Mouse (Mus musculus) kidney, adult 2 months (tissue): ENCODE results near the gene Ino80. TPM values are rescaled to one million over a fixed set of nuclear protein-coding genes. Genes with fewer than 3 reads are reported as not detected.

ENCODE experiments used
- DNase-seq: peaks from one replicate; pipeline ENCODE4 v3.0.0; 2021
- H3K27ac ChIP-seq: fragments of 200-500 bp; 2 replicates; pipeline ENCODE4 v1.5.1; 2012; ENCODE audit warnings: low read depth, low read length, control low read depth, inconsistent platforms; ENCODE audit not compliant: insufficient read depth
- H3K27me3 ChIP-seq: fragments of 200-500 bp; replicated peaks from 2 replicates; pipeline ENCODE4 v1.6.1; 2012; ENCODE audit warnings: mild to moderate bottlenecking, moderate library complexity, low read length, inconsistent platforms; ENCODE audit not compliant: control insufficient read depth, insufficient read depth
- H3K36me3 ChIP-seq: fragments of 200-500 bp; 2 replicates; pipeline ENCODE4 v1.6.1; 2012; ENCODE audit warnings: mild to moderate bottlenecking, moderate library complexity, low read length, inconsistent platforms; ENCODE audit not compliant: control insufficient read depth, insufficient read depth
- H3K4me1 ChIP-seq: fragments of 200-500 bp; 2 replicates; pipeline ENCODE4 v1.6.1; 2011; ENCODE audit warnings: low read length; ENCODE audit not compliant: control insufficient read depth, insufficient read depth
- H3K4me3 ChIP-seq: fragments of 200-500 bp; 2 replicates; pipeline ENCODE4 v1.5.1; 2011; ENCODE audit warnings: mild to moderate bottlenecking, low read depth, low read length, control low read depth; ENCODE audit not compliant: insufficient read depth
- CTCF ChIP-seq: fragments of 200-500 bp; conservative IDR thresholded peaks from 2 replicates; pipeline ENCODE4 v1.5.1; 2011; ENCODE audit warnings: low read depth, mild to moderate bottlenecking, control low read depth, low read length, moderate library complexity, mixed read lengths; ENCODE audit not compliant: insufficient read depth, insufficient read length
- POLR2A ChIP-seq: fragments of 200-500 bp; IDR thresholded peaks from one replicate; pipeline ENCODE4 v1.6.1; 2011; ENCODE audit warnings: low read depth, low read length, control low read depth
- WGBS: fragments of 180-500 bp; shearing (Covaris S2); methylation state at CpG from one replicate; pipeline ENCODE4 v1.1.7; 2018; 5-methylcytosine and 5-hydroxymethylcytosine counted together
- polyA plus RNA-seq: library from polyadenylated mRNA; depleted of rRNA; stranded (reverse); fragments of >200 nt; gene quantifications from 2 replicates; pipeline ENCODE4 v1.2.3, GENCODE M21; 2012

Gene Ino80
- polyA plus RNA-seq, 1 experiment = 6.5 TPM

DNA sequence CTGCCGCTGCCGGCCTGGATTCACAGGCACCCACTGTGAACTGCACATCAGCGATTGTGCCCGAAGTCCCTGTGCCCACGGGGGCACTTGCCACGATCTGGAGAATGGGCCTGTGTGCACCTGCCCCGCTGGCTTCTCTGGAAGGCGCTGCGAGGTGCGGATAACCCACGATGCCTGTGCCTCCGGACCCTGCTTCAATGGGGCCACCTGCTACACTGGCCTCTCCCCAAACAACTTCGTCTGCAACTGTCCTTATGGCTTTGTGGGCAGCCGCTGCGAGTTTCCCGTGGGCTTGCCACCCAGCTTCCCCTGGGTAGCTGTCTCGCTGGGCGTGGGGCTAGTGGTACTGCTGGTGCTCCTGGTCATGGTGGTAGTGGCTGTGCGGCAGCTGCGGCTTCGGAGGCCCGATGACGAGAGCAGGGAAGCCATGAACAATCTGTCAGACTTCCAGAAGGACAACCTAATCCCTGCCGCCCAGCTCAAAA is 145.3 kb downstream of the Ino80 start:
- H3K4me3 ChIP-seq = no peak overlapping the region
- no peaks in the 10 kb centered on the region for H3K27me3 ChIP-seq
- WGBS = 78% methylated on average over 24 of the region's 24 CpGs
- TF ChIP-seq POLR2A (no peak), CTCF (no peak)
- H3K4me1 ChIP-seq = no peaks in the 10 kb centered on the region
- no peak overlapping the region for H3K27ac ChIP-seq
- 0 out of 2 replicates have a peak, but pooled peaks cover 2% of the 10 kb centered on the region for H3K36me3 ChIP-seq
- no peak for DNase-seq

DNA sequence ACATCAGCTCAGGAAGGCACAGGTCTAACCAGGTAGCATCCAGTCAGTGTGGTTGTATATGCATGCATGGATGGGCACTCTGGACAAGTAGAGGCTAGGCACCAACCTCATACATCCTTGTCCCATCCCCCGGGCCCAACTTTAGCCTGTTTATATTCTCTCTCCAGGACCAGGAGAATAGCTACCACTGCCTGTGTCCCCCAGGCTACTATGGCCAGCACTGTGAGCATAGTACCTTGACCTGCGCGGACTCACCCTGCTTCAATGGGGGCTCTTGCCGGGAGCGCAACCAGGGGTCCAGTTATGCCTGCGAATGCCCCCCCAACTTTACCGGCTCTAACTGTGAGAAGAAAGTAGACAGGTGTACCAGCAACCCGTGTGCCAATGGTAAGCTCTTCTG is 146.7 kb downstream of the Ino80 start:
- Histone ChIP-seq H3K27me3 (no peaks in the 10 kb centered on the region), H3K27ac (no peak overlapping the region), H3K4me1 (no peaks in the 10 kb centered on the region), H3K4me3 (no peak overlapping the region), H3K36me3 (0 out of 2 replicates have a peak, but pooled peaks cover 2% of the 10 kb centered on the region)
- TF ChIP-seq POLR2A (no peak), CTCF (no peak)
- WGBS = 89% methylated on average over 8 of the region's 8 CpGs
- DNase-seq = no peak

- Histone ChIP-seq H3K27ac (no peak overlapping the region), H3K4me1 (no peaks in the 10 kb centered on the region), H3K4me3 (no peak overlapping the region), H3K27me3 (no peaks in the 10 kb centered on the region), H3K36me3 (no peaks in the 10 kb centered on the region)
- TF ChIP-seq POLR2A = no peak
- TF ChIP-seq CTCF = no peak
- no peak for DNase-seq
- WGBS = 60% methylated on average over 3 of the region's 3 CpGs
These were observed 148.2 kb downstream of the Ino80 start for GRCm38 (mm10) chr2:119329123-119329817.

- H3K4me3 ChIP-seq = peak overlapping the region; percentile 38; the same call in 1 of the 2 replicates
- H3K27ac ChIP-seq = no peak overlapping the region
- no peak for TF ChIP-seq POLR2A
- TF ChIP-seq CTCF = no peak
- H3K36me3 ChIP-seq = no peaks in the 10 kb centered on the region
- no peaks in the 10 kb centered on the region for H3K27me3 ChIP-seq
- no peaks in the 10 kb centered on the region for H3K4me1 ChIP-seq
- no peak for DNase-seq
- 59% methylated on average over 5 of the region's 5 CpGs for WGBS
These were observed 148.9 kb downstream of the Ino80 start for GRCm38 (mm10) chr2:119328546-119328945.

- WGBS = 58% methylated on average over 11 of the region's 11 CpGs
- Histone ChIP-seq H3K27ac (peak overlapping the region; percentile 41; the same call in 1 of the 2 replicates), H3K27me3 (no peaks in the 10 kb centered on the region), H3K4me3 (peak overlapping the region; percentile 38), H3K36me3 (no peaks in the 10 kb centered on the region), H3K4me1 (no peaks in the 10 kb centered on the region)
- TF ChIP-seq POLR2A = no peak
- TF ChIP-seq CTCF = no peak
- DNase-seq = no peak
These were observed 149.5 kb downstream of the Ino80 start for GRCm38 (mm10) chr2:119327942-119328526.

GRCm38 (mm10) chr2:119327102-119327480 is 150.4 kb downstream of the Ino80 start:
- TF ChIP-seq POLR2A (no peak), CTCF (peak; percentile 53)
- 1% methylated on average over 30 of the region's 30 CpGs for WGBS
- Histone ChIP-seq H3K27ac (no peak overlapping the region), H3K36me3 (no peaks in the 10 kb centered on the region), H3K27me3 (no peaks in the 10 kb centered on the region), H3K4me3 (peak overlapping the region; percentile 63), H3K4me1 (no peaks in the 10 kb centered on the region)
- peak; percentile 89 for DNase-seq
